Mouse (Mus musculus) heart, embryonic 14.5 days (tissue): ENCODE measurements around the gene Atp6v0e. TPM values are rescaled to one million over a fixed set of nuclear protein-coding genes. Genes with fewer than 3 reads are reported as not detected.

Source experiments
- ATAC-seq: fragments of 200-750 bp; cut with Nextera tagmentation; 2 replicates; pipeline ENCODE4 v1.8.0; 2017; ENCODE audit warnings: low read depth, moderate TSS enrichment; ENCODE audit not compliant: insufficient number of reproducible peaks, insufficient read depth, low FRiP score
- H3K27ac ChIP-seq, 2 experiments: fragments of 200-500 bp in 1 of 2; fragments of 300-500 bp in 1 of 2; sonication (generic) in 1 of 2; replicated peaks in 1 of 2; 2 replicates each; pipeline ENCODE4 v1.5.1; 2012 to 2014; ENCODE audit warnings: low read depth in 2 of 2, low read length in 2 of 2, control low read depth in 1 of 2, mild to moderate bottlenecking in 1 of 2, mixed read lengths in 1 of 2; ENCODE audit not compliant: control insufficient read depth in 1 of 2, insufficient read depth in 1 of 2
- H3K27me3 ChIP-seq: fragments of 300-500 bp; sonication (generic); 2 replicates; pipeline ENCODE4 v1.6.1; 2014; ENCODE audit warnings: mild to moderate bottlenecking, low read length, control low read depth; ENCODE audit not compliant: control insufficient read depth, insufficient read depth
- H3K36me3 ChIP-seq: fragments of 300-500 bp; sonication (generic); 2 replicates; pipeline ENCODE4 v1.6.1; 2014; ENCODE audit warnings: mild to moderate bottlenecking, control low read depth, low read length, mixed read lengths; ENCODE audit not compliant: control insufficient read depth, insufficient read depth
- H3K4me1 ChIP-seq, 2 experiments: fragments of 200-500 bp in 1 of 2; fragments of 300-500 bp in 1 of 2; sonication (generic) in 1 of 2; 2 replicates each; pipeline ENCODE4 v1.6.1; 2012 to 2014; ENCODE audit warnings: low read length in 2 of 2, control low read depth in 1 of 2, mixed read lengths in 1 of 2; ENCODE audit not compliant: control insufficient read depth in 2 of 2, insufficient read depth in 2 of 2
- H3K4me2 ChIP-seq: fragments of 300-500 bp; sonication (generic); 2 replicates; pipeline ENCODE4 v1.6.1; 2014; ENCODE audit warnings: mild to moderate bottlenecking, low read length
- H3K4me3 ChIP-seq, 2 experiments: fragments of 200-500 bp in 1 of 2; fragments of 300-500 bp in 1 of 2; sonication (generic) in 1 of 2; 2 replicates each; pipeline ENCODE4 v1.5.1; 2012 to 2014; ENCODE audit warnings: low read length in 2 of 2, mild to moderate bottlenecking in 2 of 2, control low read depth in 1 of 2, low read depth in 1 of 2, moderate library complexity in 1 of 2; ENCODE audit not compliant: control insufficient read depth in 1 of 2, insufficient read depth in 1 of 2
- H3K9ac ChIP-seq: fragments of 300-500 bp; sonication (generic); 2 replicates; pipeline ENCODE4 v1.6.1; 2014; ENCODE audit warnings: mild to moderate bottlenecking, low read length
- H3K9me3 ChIP-seq: fragments of 300-500 bp; sonication (generic); 2 replicates; pipeline ENCODE4 v1.6.1; 2016; ENCODE audit warnings: low read length, control low read depth; ENCODE audit not compliant: control insufficient read depth
- WGBS: fragments of 180-500 bp; shearing (Covaris S2); extraction: QIAGEN DNeasy Blood & Tissue Kit; methylation state at CpG from one replicate; pipeline ENCODE4 v1.1.7; 2014; 5-methylcytosine and 5-hydroxymethylcytosine counted together
- polyA plus RNA-seq: library from polyadenylated mRNA; unstranded; fragments of >200 nt; fragmentation: Nextera tagmentation; extraction: Ambion mirVana; gene quantifications from 2 replicates; pipeline ENCODE4 v1.2.1, GENCODE M21; 2014

The Atp6v0e gene
- polyA plus RNA-seq, 1 experiment from 2014 or later, result 227 TPM

- no peak overlapping the region for H3K9ac ChIP-seq
- H3K27me3 ChIP-seq, result no peaks in the 10 kb centered on the region
- H3K9me3 ChIP-seq, result 0 out of 2 replicates have a peak, but pooled peaks cover 3% of the 10 kb centered on the region
These were observed 45.5 kb downstream of the Atp6v0e start for GRCm38 (mm10) chr17:26708499-26708898.

GRCm38 (mm10) chr17:26708993-26709590 lies 46.1 kb downstream of the Atp6v0e start:
- Histone ChIP-seq H3K4me1 (peaks cover 15 to 34% of the 10 kb centered on the region in 2 experiments), H3K36me3 (peaks cover 5% of the 10 kb centered on the region; the same call in 1 of the 2 replicates), H3K9ac (peak overlapping the region; percentile 34; the same call in 1 of the 2 replicates), H3K27me3 (no peaks in the 10 kb centered on the region), H3K9me3 (0 out of 2 replicates have a peak, but pooled peaks cover 3% of the 10 kb centered on the region), H3K4me2 (0 out of 2 replicates have a peak overlapping the region, but pooled peaks have one; percentile 4), H3K27ac (peak overlapping the region in 1 of 2 experiments; percentile 44; a peak in 1 of 4 replicates), H3K4me3 (no peak overlapping the region)
- 51% methylated on average over 9 of the region's 9 CpGs for WGBS
- no peak for ATAC-seq

More at GRCm38 (mm10) chr17:26708499-26708898, 45.5 kb downstream of the Atp6v0e start:
- no peak for ATAC-seq
- no peak overlapping the region for H3K4me2 ChIP-seq
- H3K4me1 ChIP-seq, result peaks cover 17 to 34% of the 10 kb centered on the region in 2 experiments
- no peak overlapping the region for H3K4me3 ChIP-seq
- no peak overlapping the region for H3K27ac ChIP-seq
- peaks cover 5% of the 10 kb centered on the region; the same call in 1 of the 2 replicates for H3K36me3 ChIP-seq

- Histone ChIP-seq H3K4me3 (no peak overlapping the region), H3K36me3 (no peaks in the 10 kb centered on the region), H3K4me2 (peak overlapping the region; percentile 7; the same call in 1 of the 2 replicates), H3K9me3 (no peaks in the 10 kb centered on the region), H3K27me3 (no peaks in the 10 kb centered on the region), H3K4me1 (peaks cover 15 to 37% of the 10 kb centered on the region in 2 experiments), H3K27ac (peak overlapping the region; percentile 10 to 15; a peak in 3 of 4 replicates), H3K9ac (0 out of 2 replicates have a peak overlapping the region, but pooled peaks have one; percentile 23)
- no peak for ATAC-seq
- 10% methylated on average over 6 of the region's 6 CpGs for WGBS
These were observed 47.0 kb downstream of the Atp6v0e start for GRCm38 (mm10) chr17:26710049-26710448.

GRCm38 (mm10) chr17:26715271-26715758 lies 52.3 kb downstream of the Atp6v0e start, which contains the start of gene Crebrf:
Gene Crebrf (plus strand): TSS chr17:26715650.
- Histone ChIP-seq H3K4me2 (peak within 1 kb of the TSS; percentile 80), H3K9ac (peak within 1 kb of the TSS; percentile 81), H3K36me3 (no peaks in the 10 kb centered on the region), H3K9me3 (no peaks in the 10 kb centered on the region), H3K27ac (peak within 1 kb of the TSS; percentile 78 to 90), H3K4me3 (peak within 1 kb of the TSS; percentile 77 to 83), H3K27me3 (no peaks in the 10 kb centered on the region), H3K4me1 (peaks cover 5 to 7% of the 10 kb centered on the region in 2 experiments; a peak in 3 of 4 replicates)
- peak; percentile 81 for ATAC-seq
- under 1% methylated on average over 41 of the region's 41 CpGs for WGBS

DNA sequence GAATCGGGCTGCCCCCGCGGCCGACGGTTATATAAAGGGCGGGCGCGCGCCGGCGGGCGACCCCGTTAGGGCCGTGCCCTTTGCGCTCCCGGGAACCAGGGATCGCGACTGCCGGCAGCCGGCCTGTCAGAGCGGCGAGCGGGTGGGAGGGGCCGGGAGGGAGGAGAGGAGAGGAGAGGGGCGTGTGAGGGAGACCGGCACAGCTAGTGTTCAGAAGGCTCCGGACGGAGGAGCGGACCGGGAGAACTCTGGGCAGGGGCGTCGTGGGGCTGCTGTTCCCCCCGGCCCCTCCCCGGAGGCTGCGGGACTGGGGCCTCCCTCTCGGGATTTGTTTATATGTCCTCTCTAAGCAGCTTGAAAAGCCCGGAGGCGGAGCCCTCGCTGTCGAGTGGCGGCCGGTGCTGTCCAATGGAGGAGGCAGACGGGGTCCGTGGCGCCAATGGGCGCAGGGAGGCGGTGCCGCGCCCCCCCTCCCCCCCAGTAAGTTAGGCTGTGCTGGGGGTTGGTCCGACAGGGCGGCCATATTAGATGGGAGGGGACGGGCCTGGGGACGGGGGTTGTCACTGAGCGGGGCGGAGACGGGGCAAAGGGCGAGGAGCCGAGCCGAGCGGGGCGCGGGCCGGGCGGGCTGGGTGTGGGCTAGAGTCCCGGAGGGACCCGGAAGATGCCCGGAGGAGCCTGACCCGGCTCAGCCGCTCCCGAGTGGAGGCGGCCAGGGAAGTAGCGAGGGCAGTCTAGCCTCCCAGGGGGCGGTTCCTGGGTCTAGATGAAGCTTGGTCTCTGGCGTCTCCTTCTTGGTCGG lies 53.1 kb downstream of the Atp6v0e start:
- peak overlapping the region; percentile 80 for H3K4me2 ChIP-seq
- WGBS, result under 1% methylated on average over 47 of the region's 75 CpGs
- H3K36me3 ChIP-seq, result no peaks in the 10 kb centered on the region
- H3K4me1 ChIP-seq, result peaks cover 0 to 3% of the 10 kb centered on the region in 2 experiments; a peak in 2 of 4 replicates
- peak overlapping the region; percentile 78 to 90 for H3K27ac ChIP-seq
- H3K4me3 ChIP-seq, result peak overlapping the region; percentile 77 to 83
- no peaks in the 10 kb centered on the region for H3K9me3 ChIP-seq
- peak overlapping the region; percentile 81 for H3K9ac ChIP-seq
- H3K27me3 ChIP-seq, result no peaks in the 10 kb centered on the region
- ATAC-seq, result peak; percentile 97

GRCm38 (mm10) chr17:26717868-26718267 lies 54.8 kb downstream of the Atp6v0e start:
- WGBS, result 60% methylated on average over 2 of the region's 2 CpGs
- H3K27me3 ChIP-seq, result no peaks in the 10 kb centered on the region
- H3K36me3 ChIP-seq, result no peaks in the 10 kb centered on the region
- ATAC-seq, result no peak
- H3K9ac ChIP-seq, result no peak overlapping the region
- peaks cover 0 to 3% of the 10 kb centered on the region in 2 experiments; a peak in 2 of 4 replicates for H3K4me1 ChIP-seq
- no peaks in the 10 kb centered on the region for H3K9me3 ChIP-seq
- no peak overlapping the region for H3K27ac ChIP-seq
- H3K4me3 ChIP-seq, result no peak overlapping the region
- H3K4me2 ChIP-seq, result no peak overlapping the region

DNA sequence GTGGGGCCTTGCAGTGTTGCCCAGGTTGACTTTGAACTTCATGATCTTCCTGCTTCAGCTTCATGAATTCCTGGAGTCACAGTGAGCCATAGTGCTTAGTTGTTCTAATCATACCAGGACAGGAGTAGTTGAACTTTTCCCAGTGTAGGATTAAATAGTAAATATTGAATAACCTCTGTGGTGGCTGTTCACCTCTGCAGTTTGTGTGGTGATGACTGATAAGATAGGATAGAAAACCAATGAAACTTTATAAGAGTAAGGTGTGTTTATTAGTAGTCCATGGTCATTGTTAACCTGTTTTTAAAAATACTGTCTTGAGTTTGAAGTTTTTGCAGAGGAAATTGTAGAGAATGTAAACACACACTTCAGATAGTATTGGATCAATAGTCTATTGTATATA lies 56.4 kb downstream of the Atp6v0e start:
- H3K9ac ChIP-seq, result no peak overlapping the region
- no peaks in the 10 kb centered on the region for H3K36me3 ChIP-seq
- ATAC-seq, result no peak
- H3K27me3 ChIP-seq, result no peaks in the 10 kb centered on the region
- no peak overlapping the region for H3K27ac ChIP-seq
- H3K4me3 ChIP-seq, result no peak overlapping the region
- H3K9me3 ChIP-seq, result no peaks in the 10 kb centered on the region
- H3K4me1 ChIP-seq, result peaks cover 0 to 3% of the 10 kb centered on the region in 2 experiments; a peak in 2 of 4 replicates
- no peak overlapping the region for H3K4me2 ChIP-seq
